Mouse (Mus musculus) liver, embryonic 16.5 days (tissue): ENCODE results near the gene Rufy3. TPM values are rescaled to one million over a fixed set of nuclear protein-coding genes. Genes with fewer than 3 reads are reported as not detected.

Source experiments
- ATAC-seq: fragments of 200-750 bp; cut with Nextera tagmentation; 2 replicates; pipeline ENCODE4 v1.8.0; 2017; ENCODE audit warnings: low read depth, mild to moderate bottlenecking, moderate number of reproducible peaks, moderate library complexity
- H3K27ac ChIP-seq: fragments of 300-500 bp; sonication (generic); 2 replicates; pipeline ENCODE4 v1.5.1; 2014; ENCODE audit warnings: mild to moderate bottlenecking, low read length
- H3K27me3 ChIP-seq: fragments of 300-500 bp; sonication (generic); 2 replicates; pipeline ENCODE4 v1.6.1; 2014; ENCODE audit warnings: low read depth, low read length, mixed read lengths; ENCODE audit not compliant: control insufficient read depth, insufficient read depth
- H3K36me3 ChIP-seq: fragments of 300-500 bp; sonication (generic); 2 replicates; pipeline ENCODE4 v1.6.1; 2014; ENCODE audit warnings: mild to moderate bottlenecking; ENCODE audit not compliant: control insufficient read depth, insufficient read depth
- H3K4me1 ChIP-seq: fragments of 300-500 bp; sonication (generic); 2 replicates; pipeline ENCODE4 v1.6.1; 2014; ENCODE audit warnings: low read depth, low read length, mixed read lengths; ENCODE audit not compliant: control insufficient read depth
- H3K4me2 ChIP-seq: fragments of 300-500 bp; sonication (generic); 2 replicates; pipeline ENCODE4 v1.6.1; 2014; ENCODE audit warnings: low read depth, low read length, mixed read lengths
- H3K4me3 ChIP-seq: fragments of 300-500 bp; sonication (generic); 2 replicates; pipeline ENCODE4 v1.5.1; 2014; ENCODE audit warnings: low read depth, mild to moderate bottlenecking, low read length
- H3K9ac ChIP-seq: fragments of 300-500 bp; sonication (generic); 2 replicates; pipeline ENCODE4 v1.6.1; 2014; ENCODE audit warnings: low read depth, low read length
- H3K9me3 ChIP-seq: fragments of 300-500 bp; sonication (generic); replicated peaks from 2 replicates; pipeline ENCODE4 v1.6.1; 2016; ENCODE audit warnings: low read length; ENCODE audit not compliant: control insufficient read depth
- WGBS: fragments of 180-500 bp; shearing (Covaris S2); extraction: QIAGEN DNeasy Blood & Tissue Kit; methylation state at CpG from one replicate; pipeline ENCODE4 v1.1.7; 2014; ENCODE audit not compliant: insufficient replicate concordance; 5-methylcytosine and 5-hydroxymethylcytosine counted together
- polyA plus RNA-seq: library from polyadenylated mRNA; unstranded; fragments of >200 nt; fragmentation: Nextera tagmentation; extraction: Ambion mirVana; gene quantifications from 2 replicates; pipeline ENCODE4 v1.2.1, GENCODE M21; 2015

Rufy3 gene
- polyA plus RNA-seq, 1 experiment from 2014 or later, result 4.7 TPM

- H3K4me1 ChIP-seq, result peaks cover 15% of the 10 kb centered on the region
- WGBS, result 2% methylated on average over 29 of the region's 29 CpGs
- H3K4me2 ChIP-seq, result peak overlapping the region; percentile 66
- no peaks in the 10 kb centered on the region for H3K36me3 ChIP-seq
- H3K4me3 ChIP-seq, result peak overlapping the region; percentile 89
- H3K9me3 ChIP-seq, result no peaks in the 10 kb centered on the region
- no peaks in the 10 kb centered on the region for H3K27me3 ChIP-seq
- H3K27ac ChIP-seq, result peak overlapping the region; percentile 85
- ATAC-seq, result peak; percentile 41
- peak overlapping the region; percentile 67 for H3K9ac ChIP-seq
Measured at GRCm38 (mm10) chr5:88553271-88554085, 11.4 kb upstream of the Rufy3 start.

- Histone ChIP-seq H3K9me3 (no peaks in the 10 kb centered on the region), H3K4me3 (peak within 1 kb of the TSS; percentile 89), H3K4me2 (peak within 1 kb of the TSS; percentile 77), H3K36me3 (no peaks in the 10 kb centered on the region), H3K27me3 (no peaks in the 10 kb centered on the region), H3K9ac (peak within 1 kb of the TSS; percentile 83), H3K4me1 (peaks cover 15% of the 10 kb centered on the region), H3K27ac (peak within 1 kb of the TSS; percentile 85)
- WGBS, result under 1% methylated on average over 76 of the region's 76 CpGs
- peak; percentile 94 for ATAC-seq
Measured at GRCm38 (mm10) chr5:88554086-88554886, 10.6 kb upstream of the Rufy3 start, which contains the start of gene Utp3. Utp3 (plus strand) TSS chr5:88554462.

GRCm38 (mm10) chr5:88558991-88559390 is 5.8 kb upstream of the Rufy3 start:
- WGBS, result 38% methylated on average over 1 of the region's 1 CpGs

GRCm38 (mm10) chr5:88561080-88561814 is 3.6 kb upstream of the Rufy3 start:
- H3K4me1 ChIP-seq, result peaks cover 7% of the 10 kb centered on the region
- no peak overlapping the region for H3K27ac ChIP-seq
- no peak overlapping the region for H3K4me3 ChIP-seq
- no peaks in the 10 kb centered on the region for H3K9me3 ChIP-seq
- 71% methylated on average over 9 of the region's 9 CpGs for WGBS
- no peak overlapping the region for H3K9ac ChIP-seq
- ATAC-seq, result no peak
- peaks cover 7% of the 10 kb centered on the region for H3K27me3 ChIP-seq
- no peak overlapping the region for H3K4me2 ChIP-seq
- no peaks in the 10 kb centered on the region for H3K36me3 ChIP-seq

More at GRCm38 (mm10) chr5:88558991-88559390, 5.8 kb upstream of the Rufy3 start:
- Histone ChIP-seq H3K4me2 (no peak overlapping the region), H3K4me3 (no peak overlapping the region), H3K36me3 (no peaks in the 10 kb centered on the region), H3K9ac (no peak overlapping the region), H3K4me1 (peaks cover 14% of the 10 kb centered on the region), H3K9me3 (no peaks in the 10 kb centered on the region), H3K27ac (no peak overlapping the region), H3K27me3 (0 out of 2 replicates have a peak, but pooled peaks cover 1% of the 10 kb centered on the region)
- ATAC-seq, result no peak

GRCm38 (mm10) chr5:88562863-88563780 is 1.7 kb upstream of the Rufy3 start:
- H3K4me2 ChIP-seq, result no peak overlapping the region
- H3K9me3 ChIP-seq, result no peaks in the 10 kb centered on the region
- H3K4me3 ChIP-seq, result no peak overlapping the region
- H3K27ac ChIP-seq, result no peak overlapping the region
- WGBS, result 59% methylated on average over 8 of the region's 8 CpGs
- H3K9ac ChIP-seq, result no peak overlapping the region
- H3K4me1 ChIP-seq, result peaks cover 11% of the 10 kb centered on the region
- H3K36me3 ChIP-seq, result no peaks in the 10 kb centered on the region
- ATAC-seq, result no peak
- peaks cover 7% of the 10 kb centered on the region for H3K27me3 ChIP-seq

GRCm38 (mm10) chr5:88565148-88566033 is 551 bp downstream of the Rufy3 start:
- Histone ChIP-seq H3K9ac (peak overlapping the region; percentile 69), H3K27me3 (peaks cover 7% of the 10 kb centered on the region), H3K4me2 (peak overlapping the region; percentile 93), H3K27ac (peak overlapping the region; percentile 85), H3K9me3 (no peaks in the 10 kb centered on the region), H3K4me3 (peak overlapping the region; percentile 73), H3K36me3 (no peaks in the 10 kb centered on the region), H3K4me1 (peaks cover 11% of the 10 kb centered on the region)
- peak; percentile 66 for ATAC-seq
- WGBS, result under 1% methylated on average over 79 of the region's 119 CpGs

GRCm38 (mm10) chr5:88566034-88566841 is 1.4 kb downstream of the Rufy3 start:
- 4% methylated on average over 14 of the region's 14 CpGs for WGBS
- H3K9ac ChIP-seq, result peak overlapping the region; percentile 69
- H3K4me2 ChIP-seq, result peak overlapping the region; percentile 93

More at GRCm38 (mm10) chr5:88566034-88566841, 1.4 kb downstream of the Rufy3 start:
- Histone ChIP-seq H3K36me3 (no peaks in the 10 kb centered on the region), H3K4me1 (peaks cover 11% of the 10 kb centered on the region), H3K27ac (peak overlapping the region; percentile 85), H3K27me3 (peaks cover 7% of the 10 kb centered on the region), H3K4me3 (peak overlapping the region; percentile 73), H3K9me3 (no peaks in the 10 kb centered on the region)
- no peak for ATAC-seq
